Mouse (Mus musculus): ENCODE data around the gene Sfswap.
"Not testable (repeated sequence)": the region's sequence is repeated elsewhere in the genome, so short reads cannot be mapped to it uniquely, and the experiment has no call there.

Gene Sfswap

GRCm38 (mm10) chr5:129500722-129501634 is at the start of gene Sfswap:
Gene Sfswap, plus strand, starts transcription at chr5:129501221.
- DNase-seq (ENCODE audit: low spot score in 2 of 2): peak; percentile 70 to 76

- no peak for DNase-seq (ENCODE audit: low spot score in 2 of 2)
Measured at GRCm38 (mm10) chr5:129452561-129452960, 48.5 kb upstream of the Sfswap start.

- peak; percentile 58 to 81 for DNase-seq (ENCODE audit: low spot score in 2 of 2)
Measured at GRCm38 (mm10) chr5:129454802-129455528, 46.1 kb upstream of the Sfswap start.

GRCm38 (mm10) chr5:129455529-129455896 is 45.5 kb upstream of the Sfswap start:
- DNase-seq (ENCODE audit: low spot score in 2 of 2): no peak

- DNase-seq (ENCODE audit: low spot score in 2 of 2): no peak
Measured at GRCm38 (mm10) chr5:129456579-129457140, 44.4 kb upstream of the Sfswap start.

- DNase-seq (ENCODE audit: low spot score in 2 of 2): no peak
Measured at GRCm38 (mm10) chr5:129458109-129458508, 42.9 kb upstream of the Sfswap start.

- no peak for DNase-seq (ENCODE audit: low spot score in 2 of 2)
Measured at GRCm38 (mm10) chr5:129458541-129458940, 42.5 kb upstream of the Sfswap start.

GRCm38 (mm10) chr5:129460798-129461476 is 40.1 kb upstream of the Sfswap start:
- DNase-seq (ENCODE audit: low spot score in 2 of 2): no peak

GRCm38 (mm10) chr5:129463648-129464047 is 37.4 kb upstream of the Sfswap start:
- not testable (repeated sequence) for DNase-seq (ENCODE audit: low spot score in 2 of 2)

GRCm38 (mm10) chr5:129465788-129466187 is 35.2 kb upstream of the Sfswap start:
- no peak for DNase-seq (ENCODE audit: low spot score in 2 of 2)

- no peak for DNase-seq (ENCODE audit: low spot score in 2 of 2)
Measured at GRCm38 (mm10) chr5:129475532-129476045, 25.4 kb upstream of the Sfswap start.

- DNase-seq (ENCODE audit: low spot score in 2 of 2): no peak
Measured at GRCm38 (mm10) chr5:129489879-129490278, 11.1 kb upstream of the Sfswap start.

GRCm38 (mm10) chr5:129501671-129502070 is 650 bp downstream of the Sfswap start:
- peak in 1 of 2 experiments; percentile 3 for DNase-seq (ENCODE audit: low spot score in 2 of 2)

GRCm38 (mm10) chr5:129506886-129507285 is 5.9 kb downstream of the Sfswap start:
- DNase-seq (ENCODE audit: low spot score in 2 of 2): no peak

GRCm38 (mm10) chr5:129518180-129518579 is 17.2 kb downstream of the Sfswap start:
- DNase-seq (ENCODE audit: low spot score in 2 of 2): peak; percentile 43 to 50

- no peak for DNase-seq (ENCODE audit: low spot score in 2 of 2)
Measured at GRCm38 (mm10) chr5:129518786-129519185, 17.8 kb downstream of the Sfswap start.

- DNase-seq (ENCODE audit: low spot score in 2 of 2): no peak
Measured at GRCm38 (mm10) chr5:129519591-129519990, 18.6 kb downstream of the Sfswap start.

- no peak for DNase-seq (ENCODE audit: low spot score in 2 of 2)
Measured at GRCm38 (mm10) chr5:129521501-129521900, 20.5 kb downstream of the Sfswap start.

- DNase-seq (ENCODE audit: low spot score in 2 of 2): no peak
Measured at GRCm38 (mm10) chr5:129521913-129522312, 20.9 kb downstream of the Sfswap start.

GRCm38 (mm10) chr5:129523166-129523565 is 22.1 kb downstream of the Sfswap start:
- no peak for DNase-seq (ENCODE audit: low spot score in 2 of 2)

GRCm38 (mm10) chr5:129524751-129525150 is 23.7 kb downstream of the Sfswap start:
- DNase-seq (ENCODE audit: low spot score in 2 of 2): peak in 1 of 2 experiments; percentile 15
